Mouse (Mus musculus) forebrain, embryonic 15.5 days (tissue): ENCODE data around the gene Folr1. TPM values are rescaled to one million over a fixed set of nuclear protein-coding genes. Genes with fewer than 3 reads are reported as not detected.
A peak's percentile ranks its signal among the peaks of the same experiment; 100 is the strongest.

ENCODE experiments used
- ATAC-seq: fragments of 200-750 bp; cut with Nextera tagmentation; replicated peaks from 2 replicates; pipeline ENCODE4 v1.8.0; 2017; ENCODE audit warnings: mild to moderate bottlenecking, moderate TSS enrichment, moderate library complexity
- H3K27ac ChIP-seq: fragments of 300-500 bp; sonication (generic); replicated peaks from 2 replicates; pipeline ENCODE4 v1.5.1; 2015; ENCODE audit warnings: mild to moderate bottlenecking, inconsistent platforms
- H3K27me3 ChIP-seq: fragments of 300-500 bp; sonication (generic); 2 replicates; pipeline ENCODE4 v1.6.1; 2015; ENCODE audit warnings: inconsistent platforms
- H3K36me3 ChIP-seq: fragments of 300-500 bp; sonication (generic); 2 replicates; pipeline ENCODE4 v1.6.1; 2015; ENCODE audit warnings: mild to moderate bottlenecking, inconsistent platforms
- H3K4me1 ChIP-seq: fragments of 300-500 bp; sonication (generic); 2 replicates; pipeline ENCODE4 v1.6.1; 2015; ENCODE audit warnings: inconsistent platforms
- H3K4me2 ChIP-seq: fragments of 300-500 bp; sonication (generic); replicated peaks from 2 replicates; pipeline ENCODE4 v1.6.1; 2015; ENCODE audit warnings: mild to moderate bottlenecking, inconsistent platforms
- H3K4me3 ChIP-seq: fragments of 300-500 bp; sonication (generic); 2 replicates; pipeline ENCODE4 v1.5.1; 2015; ENCODE audit warnings: mild to moderate bottlenecking, inconsistent platforms
- H3K9ac ChIP-seq: fragments of 300-500 bp; sonication (generic); replicated peaks from 2 replicates; pipeline ENCODE4 v1.6.1; 2015; ENCODE audit warnings: mild to moderate bottlenecking, inconsistent platforms
- H3K9me3 ChIP-seq: fragments of 300-500 bp; sonication (generic); 2 replicates; pipeline ENCODE4 v1.6.1; 2016; ENCODE audit warnings: inconsistent platforms
- WGBS: fragments of 180-500 bp; shearing (Covaris S2); methylation state at CpG from one replicate; pipeline ENCODE4 v1.1.7; 2015; ENCODE audit warnings: mixed read lengths; 5-methylcytosine and 5-hydroxymethylcytosine counted together
- polyA plus RNA-seq: library from polyadenylated mRNA; unstranded; fragments of >200 nt; fragmentation: Nextera tagmentation; extraction: Ambion mirVana; gene quantifications from 2 replicates; pipeline ENCODE4 v1.2.1, GENCODE M21; 2015

Gene Folr1
- 18.9 and 30.4 TPM in 2 replicates for polyA plus RNA-seq

- no peaks in the 10 kb centered on the region for H3K4me1 ChIP-seq
- H3K27ac ChIP-seq, result no peak within 1 kb of the TSS
- no peak within 1 kb of the TSS for H3K9ac ChIP-seq
- no peak for ATAC-seq
- no peaks in the 10 kb centered on the region for H3K9me3 ChIP-seq
- no peaks in the 10 kb centered on the region for H3K27me3 ChIP-seq
- H3K36me3 ChIP-seq, result no peaks in the 10 kb centered on the region
- no peak within 1 kb of the TSS for H3K4me2 ChIP-seq
- 81% methylated on average over 2 of the region's 2 CpGs for WGBS
- no peak within 1 kb of the TSS for H3K4me3 ChIP-seq
These were observed at the start of gene Folr1 for GRCm38 (mm10) chr7:101870629-101871028. Folr1 (minus strand) TSS chr7:101870788.

DNA sequence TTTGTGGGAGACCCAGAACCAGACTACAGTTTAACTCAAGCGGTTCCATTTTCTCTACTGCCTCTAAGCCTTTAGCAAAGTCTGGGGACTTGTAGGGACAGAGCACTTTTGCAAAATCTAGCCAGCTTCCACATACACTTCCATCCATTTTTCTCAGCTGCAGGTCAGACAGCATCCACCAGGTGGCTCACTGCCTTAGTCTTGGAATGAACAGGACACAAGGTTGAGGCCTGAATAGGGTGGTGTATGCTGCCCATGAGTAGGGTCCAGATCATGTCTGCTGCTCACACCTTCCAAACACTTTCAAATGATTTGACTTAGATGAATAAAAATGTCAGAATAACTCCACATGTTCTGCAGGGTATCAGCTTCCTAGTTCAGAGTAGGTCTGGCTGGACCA is 47.5 kb upstream of the Folr1 start:
- Histone ChIP-seq H3K4me1 (no peaks in the 10 kb centered on the region), H3K4me3 (no peak overlapping the region), H3K4me2 (no peak overlapping the region), H3K9ac (no peak overlapping the region), H3K36me3 (peaks cover 16% of the 10 kb centered on the region), H3K9me3 (no peaks in the 10 kb centered on the region), H3K27ac (no peak overlapping the region), H3K27me3 (no peaks in the 10 kb centered on the region)
- ATAC-seq, result peak; percentile 70
- 34% methylated on average over 1 of the region's 1 CpGs for WGBS

DNA sequence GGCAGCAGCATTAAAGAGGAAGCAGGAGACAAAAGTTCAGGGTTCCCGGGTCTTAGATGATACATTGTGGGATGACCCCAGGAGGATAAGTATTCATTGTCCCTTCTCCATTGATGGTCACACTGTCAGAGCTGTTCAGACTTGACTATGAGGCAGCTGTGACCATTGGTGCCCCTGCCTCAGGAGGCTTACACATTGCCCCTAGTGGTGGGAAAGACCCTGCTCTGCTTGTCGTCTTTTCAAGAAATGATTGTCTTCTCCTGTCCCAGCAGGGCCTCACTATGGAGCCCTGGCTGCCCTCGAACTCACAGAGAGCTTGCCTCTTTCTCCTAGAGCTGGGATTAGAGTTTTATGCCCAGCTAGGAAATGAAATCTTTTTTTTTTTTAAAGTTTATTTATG is 41.4 kb upstream of the Folr1 start:
- peaks cover 13% of the 10 kb centered on the region for H3K4me1 ChIP-seq
- H3K36me3 ChIP-seq, result peaks cover 49% of the 10 kb centered on the region
- no peak for ATAC-seq
- H3K27ac ChIP-seq, result no peak overlapping the region
- H3K9ac ChIP-seq, result no peak overlapping the region
- no peak overlapping the region for H3K4me2 ChIP-seq
- H3K4me3 ChIP-seq, result no peak overlapping the region
- WGBS, result 62% methylated on average over 3 of the region's 3 CpGs
- H3K9me3 ChIP-seq, result no peaks in the 10 kb centered on the region
- no peaks in the 10 kb centered on the region for H3K27me3 ChIP-seq

DNA sequence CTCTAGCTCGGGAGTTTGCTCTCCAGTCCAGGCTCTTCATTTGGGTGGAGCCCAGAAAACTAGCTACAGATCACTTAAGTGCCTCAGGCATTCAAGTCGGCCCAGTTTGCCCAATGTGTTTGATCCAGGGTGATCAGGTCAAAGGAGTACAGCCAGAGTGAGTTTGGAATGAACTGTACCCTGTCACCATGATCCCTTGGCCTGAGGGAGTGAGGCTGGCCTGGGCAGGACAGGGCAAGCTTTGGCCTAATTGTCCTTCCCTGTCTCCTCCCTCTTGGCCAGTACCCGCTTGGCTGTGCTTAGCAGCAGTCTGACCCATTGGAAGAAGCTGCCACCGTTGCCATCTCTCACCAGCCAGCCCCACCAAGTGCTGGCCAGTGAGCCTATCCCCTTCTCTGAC is 39.5 kb upstream of the Folr1 start:
- no peaks in the 10 kb centered on the region for H3K27me3 ChIP-seq
- 92% methylated on average over 4 of the region's 4 CpGs for WGBS
- H3K4me2 ChIP-seq, result no peak overlapping the region
- no peak overlapping the region for H3K27ac ChIP-seq
- peaks cover 24% of the 10 kb centered on the region for H3K4me1 ChIP-seq
- H3K9ac ChIP-seq, result no peak overlapping the region
- peaks cover 49% of the 10 kb centered on the region for H3K36me3 ChIP-seq
- no peak overlapping the region for H3K4me3 ChIP-seq
- H3K9me3 ChIP-seq, result no peaks in the 10 kb centered on the region
- ATAC-seq, result no peak

GRCm38 (mm10) chr7:101908367-101908766 is 37.8 kb upstream of the Folr1 start:
- ATAC-seq, result no peak
- no peaks in the 10 kb centered on the region for H3K27me3 ChIP-seq
- H3K9me3 ChIP-seq, result no peaks in the 10 kb centered on the region
- no peak overlapping the region for H3K27ac ChIP-seq
- no peak overlapping the region for H3K9ac ChIP-seq
- H3K4me3 ChIP-seq, result no peak overlapping the region
- no peak overlapping the region for H3K4me2 ChIP-seq
- H3K4me1 ChIP-seq, result peaks cover 27% of the 10 kb centered on the region
- WGBS, result 84% methylated on average over 4 of the region's 4 CpGs
- H3K36me3 ChIP-seq, result peaks cover 35% of the 10 kb centered on the region

- H3K4me2 ChIP-seq, result peak overlapping the region; percentile 55
- H3K36me3 ChIP-seq, result peaks cover 23% of the 10 kb centered on the region
- H3K27me3 ChIP-seq, result no peaks in the 10 kb centered on the region
- no peak for ATAC-seq
- peak overlapping the region; percentile 95 for H3K9ac ChIP-seq
- peaks cover 27% of the 10 kb centered on the region for H3K4me1 ChIP-seq
- no peaks in the 10 kb centered on the region for H3K9me3 ChIP-seq
- H3K4me3 ChIP-seq, result peak overlapping the region; percentile 83
- no peak overlapping the region for H3K27ac ChIP-seq
- WGBS, result 83% methylated on average over 8 of the region's 8 CpGs
These were observed 36.1 kb upstream of the Folr1 start for GRCm38 (mm10) chr7:101906696-101907095.

GRCm38 (mm10) chr7:101906287-101906681 is 35.7 kb upstream of the Folr1 start, which contains the start of gene Tomt:
Tomt (minus strand) TSS chr7:101906359.
- Histone ChIP-seq H3K4me3 (peak within 1 kb of the TSS; percentile 83), H3K36me3 (peaks cover 19% of the 10 kb centered on the region), H3K27ac (peak within 1 kb of the TSS; percentile 95), H3K4me1 (peaks cover 27% of the 10 kb centered on the region), H3K27me3 (no peaks in the 10 kb centered on the region), H3K4me2 (peak within 1 kb of the TSS; percentile 81), H3K9me3 (no peaks in the 10 kb centered on the region), H3K9ac (peak within 1 kb of the TSS; percentile 95)
- ATAC-seq, result no peak
- WGBS, result 18% methylated on average over 11 of the region's 11 CpGs

DNA sequence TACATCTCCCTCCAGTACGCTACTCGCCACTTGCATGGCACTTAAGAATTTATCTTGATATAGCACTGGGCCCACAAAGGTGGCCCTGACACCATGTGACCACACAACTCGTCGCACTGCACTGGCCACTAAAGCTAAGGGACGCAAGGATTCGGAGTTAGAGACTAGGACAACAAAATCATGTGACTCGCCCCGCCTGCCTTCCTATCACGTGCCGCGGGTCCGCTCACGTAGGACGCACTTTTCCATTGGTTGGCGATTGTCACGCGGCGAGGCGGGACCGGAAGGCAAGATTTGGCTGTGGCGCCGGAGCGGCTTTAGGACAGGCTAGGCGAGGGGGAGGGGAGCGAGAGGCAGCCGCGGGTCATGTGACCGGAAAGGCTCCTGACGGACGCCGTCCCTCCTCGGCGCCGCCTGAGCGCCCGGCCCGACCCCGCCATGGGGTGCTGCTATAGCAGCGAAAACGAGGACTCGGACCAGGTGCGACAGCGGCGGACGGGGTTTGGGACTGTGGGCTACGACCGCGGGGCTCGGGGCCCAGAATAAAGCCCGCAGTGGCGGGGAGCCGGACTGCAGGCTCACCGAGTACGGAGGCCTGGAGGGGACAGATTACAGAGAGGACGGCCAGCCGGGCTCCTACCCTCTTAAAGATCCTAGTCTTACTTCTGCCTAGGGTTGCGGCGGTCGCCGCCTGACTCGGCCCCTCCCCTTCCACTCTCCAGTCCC is 35.1 kb upstream of the Folr1 start, which contains the start of gene Lamtor1:
Gene Lamtor1 (plus strand): TSS at position 344 of the 726 bp plus-strand sequence.
- Histone ChIP-seq H3K4me2 (peak within 1 kb of the TSS; percentile 81), H3K36me3 (peaks cover 13% of the 10 kb centered on the region), H3K4me1 (peaks cover 27% of the 10 kb centered on the region), H3K9ac (peak within 1 kb of the TSS; percentile 95), H3K27me3 (no peaks in the 10 kb centered on the region), H3K9me3 (no peaks in the 10 kb centered on the region), H3K27ac (peak within 1 kb of the TSS; percentile 95), H3K4me3 (peak within 1 kb of the TSS; percentile 83)
- under 1% methylated on average over 61 of the region's 61 CpGs for WGBS
- ATAC-seq, result peak; percentile 99

GRCm38 (mm10) chr7:101902846-101903245 is 32.3 kb upstream of the Folr1 start:
- Histone ChIP-seq H3K4me2 (no peak overlapping the region), H3K4me3 (no peak overlapping the region), H3K4me1 (peaks cover 23% of the 10 kb centered on the region), H3K9ac (no peak overlapping the region), H3K27me3 (no peaks in the 10 kb centered on the region), H3K27ac (no peak overlapping the region), H3K9me3 (no peaks in the 10 kb centered on the region), H3K36me3 (peaks cover 4% of the 10 kb centered on the region; the same call in 1 of the 2 replicates)
- no peak for ATAC-seq

- H3K4me2 ChIP-seq, result no peak overlapping the region
- no peak for ATAC-seq
- 91% methylated on average over 10 of the region's 10 CpGs for WGBS
- H3K4me3 ChIP-seq, result no peak overlapping the region
- no peaks in the 10 kb centered on the region for H3K27me3 ChIP-seq
- peaks cover 23% of the 10 kb centered on the region for H3K4me1 ChIP-seq
- H3K9ac ChIP-seq, result no peak overlapping the region
- no peaks in the 10 kb centered on the region for H3K9me3 ChIP-seq
- no peak overlapping the region for H3K27ac ChIP-seq
- H3K36me3 ChIP-seq, result peaks cover 4% of the 10 kb centered on the region; the same call in 1 of the 2 replicates
These were observed 31.4 kb upstream of the Folr1 start for GRCm38 (mm10) chr7:101901969-101902368.

GRCm38 (mm10) chr7:101900331-101901097 is 29.9 kb upstream of the Folr1 start:
- no peak for ATAC-seq
- Histone ChIP-seq H3K9me3 (no peaks in the 10 kb centered on the region), H3K27ac (no peak overlapping the region), H3K4me3 (no peak overlapping the region), H3K4me1 (peaks cover 18% of the 10 kb centered on the region), H3K27me3 (no peaks in the 10 kb centered on the region), H3K36me3 (peaks cover 4% of the 10 kb centered on the region; the same call in 1 of the 2 replicates), H3K4me2 (no peak overlapping the region), H3K9ac (no peak overlapping the region)
- WGBS, result 92% methylated on average over 16 of the region's 16 CpGs
